Mouse (Mus musculus) 416B (cell line): ENCODE measurements at regions not wholly inside any gene's neighbourhood (a gene's known extent, or its start where the extent isn't known, plus 50 kb on each side); places are given as distances from the start of the nearest gene placed in this dataset.
A peak's percentile ranks its signal among the peaks of the same experiment; 100 is the strongest.

Experiments used
- DNase-seq: peaks from one replicate; pipeline ENCODE4 v3.0.0; 2011; ENCODE audit warnings: low read depth

DNA sequence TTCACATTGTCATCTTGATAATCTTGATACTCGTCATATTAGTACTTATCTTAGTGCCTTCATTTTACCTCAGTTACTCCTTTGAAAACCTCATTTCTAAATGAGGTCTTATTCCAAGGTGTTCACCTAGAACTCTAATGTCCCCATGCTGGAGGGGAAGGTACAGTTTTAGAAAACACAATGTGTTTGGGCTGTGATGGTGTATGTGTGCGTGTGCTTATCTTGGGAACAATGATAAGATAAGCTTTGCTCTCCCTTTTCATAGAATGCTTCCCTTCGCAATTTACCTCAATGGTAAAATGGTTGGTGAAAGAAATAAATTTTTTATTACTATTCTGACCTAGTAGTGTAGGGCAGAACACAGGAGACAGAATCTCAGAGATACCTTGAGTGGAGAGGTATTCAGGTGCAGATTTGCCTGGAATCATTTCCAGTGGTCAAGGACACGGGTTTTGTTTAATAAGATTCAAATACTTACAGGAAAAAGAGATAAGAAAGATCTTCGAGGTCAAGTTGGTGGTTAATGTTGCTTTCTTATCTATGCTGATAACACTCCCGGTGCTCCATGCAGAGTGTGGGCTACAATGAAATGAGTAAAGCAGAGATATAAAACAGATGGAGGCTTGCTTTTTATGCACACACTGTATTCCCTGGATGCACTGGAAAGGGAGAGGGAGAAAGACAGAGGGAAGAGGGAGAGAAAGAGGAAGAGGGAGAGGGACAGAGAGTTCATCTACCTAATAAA lies 471.6 kb downstream of the Klf12 start:
- peak; percentile 26 for DNase-seq
